Mouse (Mus musculus) granulocyte monocyte progenitor cell, adult 5-6 weeks (primary cell): ENCODE measurements around the gene Nmnat3. TPM values are rescaled to one million over a fixed set of nuclear protein-coding genes. Genes with fewer than 3 reads are reported as not detected.

Experiments used
- ATAC-seq: replicated peaks from 2 replicates; pipeline ENCODE4 v1.8.0; 2016; ENCODE audit warnings: mild to moderate bottlenecking, moderate TSS enrichment, inconsistent platforms; ENCODE audit not compliant: poor library complexity, severe bottlenecking
- total RNA-seq, 2 experiments: library from RNA; stranded (forward) in 1 of 2; stranded (reverse) in 1 of 2; fragments of 200-712, 200-1000 nt in 1 of 2; fragments of >200 nt in 1 of 2; fragmentation: Nextera tagmentation in 1 of 2; gene quantifications; 2 replicates each; pipeline ENCODE4 v1.2.3; 2014 to 2017

Gene Nmnat3
- total RNA-seq, 2 experiments from 2014 or later = 18.2 to 25.1 TPM

DNA sequence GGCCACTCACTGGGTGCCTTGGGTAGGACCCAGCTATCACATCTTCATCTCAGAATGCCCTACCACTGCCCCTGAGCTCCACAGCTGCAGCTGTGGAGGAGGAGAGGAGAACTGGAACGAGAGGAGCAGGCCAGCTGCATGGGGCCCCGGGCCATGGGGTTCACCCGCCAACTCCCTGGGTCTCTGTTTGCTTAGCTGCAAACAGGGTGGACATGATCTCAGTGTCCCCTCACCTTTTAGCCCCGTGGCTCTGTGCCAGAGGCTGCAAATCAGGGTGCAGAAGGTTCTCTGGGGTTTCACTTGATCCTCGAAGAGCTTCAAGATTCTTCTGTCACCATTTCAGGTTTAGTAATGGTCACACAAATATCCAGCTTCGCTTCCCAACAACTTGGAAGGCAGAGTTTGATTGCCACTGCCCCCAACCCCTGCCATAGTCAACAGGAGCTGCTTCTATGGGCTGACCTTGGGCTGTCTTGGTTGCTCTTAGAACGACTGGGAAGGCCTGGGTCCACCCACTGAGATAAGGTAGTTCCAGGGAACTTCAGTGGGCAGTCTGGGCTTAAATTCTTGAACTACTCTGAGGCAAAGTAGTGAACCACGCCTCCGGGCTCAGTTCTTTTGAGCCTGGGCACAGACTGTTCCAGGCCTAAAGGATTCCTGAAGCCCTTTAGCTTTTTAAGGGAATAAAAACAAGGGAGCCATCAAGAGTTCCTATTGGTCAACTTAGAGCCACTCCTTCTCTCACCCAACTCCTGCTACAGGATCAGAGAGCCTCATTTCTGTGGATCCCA, 158.3 kb downstream of the Nmnat3 start:
- ATAC-seq = no peak

DNA sequence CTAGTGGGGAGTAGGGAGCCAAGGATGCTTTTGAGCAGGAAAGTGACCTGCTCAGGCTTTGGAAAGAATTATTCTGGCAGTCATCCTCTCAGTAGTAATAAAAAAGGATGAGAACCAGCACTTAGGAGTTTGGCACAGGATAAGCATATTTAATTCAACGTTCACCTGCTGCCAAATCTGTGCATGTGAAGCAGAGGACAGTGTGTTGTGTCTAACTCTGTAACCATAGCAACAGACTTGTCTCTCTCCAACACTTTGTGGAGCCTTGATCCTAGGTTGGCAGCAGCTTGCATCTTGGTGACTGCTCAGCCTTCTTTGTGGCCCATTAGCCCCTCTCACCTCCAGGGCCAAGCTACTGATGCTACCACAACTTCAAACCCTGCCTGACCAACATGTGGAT, 163.7 kb downstream of the Nmnat3 start:
- no peak for ATAC-seq

GRCm38 (mm10) chr9:98466709-98467108, 179.5 kb downstream of the Nmnat3 start:
- no peak for ATAC-seq

Other genes with a start within 250 kb of the Nmnat3 start
- gene Rbp1, start 135.5 kb downstream of the Nmnat3 start, total RNA-seq (2014; fragmentation: Nextera tagmentation) = 0.73 TPM in 1 of 2 replicates, not detected in the other
- gene Rbp1, start 135.5 kb downstream of the Nmnat3 start, total RNA-seq (2017) = 0.46 TPM in 1 of 2 replicates, not detected in the other
- gene Rbp2, start 198.7 kb downstream of the Nmnat3 start, total RNA-seq (2014; fragmentation: Nextera tagmentation) = not detected in 2 replicates
- not detected in 2 replicates for gene Rbp2, start 198.7 kb downstream of the Nmnat3 start, total RNA-seq (2017)